Mouse (Mus musculus) lung, embryonic 14.5 days (tissue): ENCODE data around the gene Lrrfip1. TPM values are rescaled to one million over a fixed set of nuclear protein-coding genes. Genes with fewer than 3 reads are reported as not detected.
A peak's percentile ranks its signal among the peaks of the same experiment; 100 is the strongest.

ENCODE experiments used
- ATAC-seq: fragments of 200-750 bp; cut with Nextera tagmentation; 2 replicates; pipeline ENCODE4 v1.8.0; 2017; ENCODE audit warnings: mild to moderate bottlenecking, moderate TSS enrichment, moderate library complexity; ENCODE audit not compliant: insufficient read depth
- DNase-seq: peaks from one replicate; pipeline ENCODE4 v3.0.0-alpha.2; 2015
- H3K27ac ChIP-seq: fragments of 300-500 bp; sonication (generic); 2 replicates; pipeline ENCODE4 v1.5.1; 2014; ENCODE audit warnings: low read depth, mild to moderate bottlenecking, moderate library complexity
- H3K27me3 ChIP-seq: fragments of 300-500 bp; sonication (generic); 2 replicates; pipeline ENCODE4 v1.6.1; 2014; ENCODE audit warnings: low read length, control low read depth; ENCODE audit not compliant: insufficient read depth
- H3K36me3 ChIP-seq: fragments of 300-500 bp; sonication (generic); 2 replicates; pipeline ENCODE4 v1.6.1; 2014; ENCODE audit warnings: control low read depth; ENCODE audit not compliant: insufficient read depth
- H3K4me1 ChIP-seq: fragments of 300-500 bp; sonication (generic); 2 replicates; pipeline ENCODE4 v1.6.1; 2014; ENCODE audit warnings: antibody characterized with exemption, control low read depth; ENCODE audit not compliant: insufficient read depth
- H3K4me2 ChIP-seq: fragments of 300-500 bp; sonication (generic); 2 replicates; pipeline ENCODE4 v1.6.1; 2014; ENCODE audit warnings: mild to moderate bottlenecking
- H3K4me3 ChIP-seq: fragments of 300-500 bp; sonication (generic); 2 replicates; pipeline ENCODE4 v1.5.1; 2014; ENCODE audit warnings: low read depth, low read length
- H3K9ac ChIP-seq: fragments of 300-500 bp; sonication (generic); 2 replicates; pipeline ENCODE4 v1.6.1; 2014
- H3K9me3 ChIP-seq: fragments of 300-500 bp; sonication (generic); 2 replicates; pipeline ENCODE4 v1.6.1; 2016; ENCODE audit warnings: low read depth, low read length, control low read depth
- CTCF ChIP-seq: IDR thresholded peaks from 2 replicates; pipeline ENCODE4 v1.5.1; 2016; ENCODE audit warnings: antibody characterized with exemption, low read depth
- WGBS: fragments of 180-500 bp; shearing (Covaris S2); extraction: QIAGEN DNeasy Blood & Tissue Kit; methylation state at CpG from one replicate; pipeline ENCODE4 v1.1.7; 2014; 5-methylcytosine and 5-hydroxymethylcytosine counted together
- polyA plus RNA-seq: library from polyadenylated mRNA; unstranded; fragments of >200 nt; fragmentation: Nextera tagmentation; extraction: Ambion mirVana; gene quantifications from 2 replicates; pipeline ENCODE4 v1.2.1, GENCODE M21; 2014

The Lrrfip1 gene
- polyA plus RNA-seq, 1 experiment from 2014 or later, result 47.1 TPM

DNA sequence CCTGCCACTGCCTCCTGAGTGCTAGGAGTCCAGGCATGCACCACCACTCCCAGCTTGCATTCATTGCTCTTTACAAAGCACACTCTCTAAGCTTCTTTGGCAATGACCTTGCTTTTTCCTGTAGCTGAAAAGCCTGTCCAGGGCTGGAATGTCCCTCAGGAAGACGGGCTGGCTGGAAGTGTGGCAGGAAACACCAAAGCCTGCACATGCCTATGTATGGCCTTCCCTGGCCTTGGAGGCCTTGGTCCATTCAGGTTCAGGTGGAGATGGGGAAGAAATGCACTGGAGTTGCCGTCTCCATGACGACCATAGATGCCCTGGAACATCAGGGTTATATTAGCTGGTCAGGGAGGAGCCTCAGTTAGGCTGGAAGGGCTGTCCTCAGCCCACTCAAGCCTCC lies 15.3 kb downstream of the Lrrfip1 start:
- Histone ChIP-seq H3K4me3 (no peak overlapping the region), H3K4me1 (peaks cover 8% of the 10 kb centered on the region), H3K4me2 (no peak overlapping the region), H3K9me3 (no peaks in the 10 kb centered on the region), H3K9ac (no peak overlapping the region), H3K27ac (no peak overlapping the region), H3K36me3 (no peaks in the 10 kb centered on the region), H3K27me3 (no peaks in the 10 kb centered on the region)
- no peak for ATAC-seq
- WGBS, result 62% methylated on average over 3 of the region's 3 CpGs
- TF ChIP-seq CTCF, result no peak
- peak; percentile 42 for DNase-seq

- no peak overlapping the region for H3K27ac ChIP-seq
- H3K9me3 ChIP-seq, result no peaks in the 10 kb centered on the region
- ATAC-seq, result no peak
- no peak overlapping the region for H3K4me3 ChIP-seq
- no peaks in the 10 kb centered on the region for H3K27me3 ChIP-seq
- 66% methylated on average over 7 of the region's 7 CpGs for whole genome bisulfite sequencing
- H3K36me3 ChIP-seq, result no peaks in the 10 kb centered on the region
- H3K4me2 ChIP-seq, result no peak overlapping the region
- no peak overlapping the region for H3K9ac ChIP-seq
- TF ChIP-seq CTCF, result no peak
- H3K4me1 ChIP-seq, result peaks cover 3% of the 10 kb centered on the region
- no peak for DNase-seq
Observed at GRCm38 (mm10) chr1:91015571-91015970, 17.0 kb downstream of the Lrrfip1 start.

- ATAC-seq, result 0 out of 2 replicates have a peak, but pooled peaks have one; percentile 21
- peak overlapping the region; percentile 48; the same call in 1 of the 2 replicates for H3K27ac ChIP-seq
- H3K36me3 ChIP-seq, result no peaks in the 10 kb centered on the region
Observed at GRCm38 (mm10) chr1:91017111-91017758, 18.7 kb downstream of the Lrrfip1 start.

GRCm38 (mm10) chr1:91019346-91019745 lies 20.8 kb downstream of the Lrrfip1 start:
- Histone ChIP-seq H3K4me2 (no peak overlapping the region), H3K27me3 (no peaks in the 10 kb centered on the region), H3K4me3 (no peak overlapping the region), H3K9ac (no peak overlapping the region), H3K27ac (no peak overlapping the region), H3K36me3 (no peaks in the 10 kb centered on the region), H3K9me3 (no peaks in the 10 kb centered on the region), H3K4me1 (no peaks in the 10 kb centered on the region)
- no peak for DNase-seq
- ATAC-seq, result no peak
- 51% methylated on average over 2 of the region's 2 CpGs for WGBS
- no peak for TF ChIP-seq CTCF

More at GRCm38 (mm10) chr1:91017111-91017758, 18.7 kb downstream of the Lrrfip1 start:
- H3K27me3 ChIP-seq, result no peaks in the 10 kb centered on the region
- 10% methylated on average over 20 of the region's 20 CpGs for WGBS
- DNase-seq, result peak; percentile 61
- H3K4me1 ChIP-seq, result peaks cover 2% of the 10 kb centered on the region; the same call in 1 of the 2 replicates
- 0 out of 2 replicates have a peak overlapping the region, but pooled peaks have one; percentile 0 for H3K9ac ChIP-seq
- 0 out of 2 replicates have a peak, but pooled peaks have one; percentile 12 for TF ChIP-seq CTCF
- peak overlapping the region; percentile 42 for H3K4me2 ChIP-seq
- no peak overlapping the region for H3K4me3 ChIP-seq
- H3K9me3 ChIP-seq, result no peaks in the 10 kb centered on the region

GRCm38 (mm10) chr1:91021304-91021703 lies 22.8 kb downstream of the Lrrfip1 start:
- Histone ChIP-seq H3K4me2 (no peak overlapping the region), H3K27me3 (no peaks in the 10 kb centered on the region), H3K9ac (no peak overlapping the region), H3K4me1 (no peaks in the 10 kb centered on the region), H3K36me3 (no peaks in the 10 kb centered on the region), H3K4me3 (no peak overlapping the region), H3K9me3 (no peaks in the 10 kb centered on the region), H3K27ac (no peak overlapping the region)
- DNase-seq, result no peak
- no peak for ATAC-seq
- TF ChIP-seq CTCF, result peak; percentile 69
- WGBS, result 56% methylated on average over 3 of the region's 3 CpGs

DNA sequence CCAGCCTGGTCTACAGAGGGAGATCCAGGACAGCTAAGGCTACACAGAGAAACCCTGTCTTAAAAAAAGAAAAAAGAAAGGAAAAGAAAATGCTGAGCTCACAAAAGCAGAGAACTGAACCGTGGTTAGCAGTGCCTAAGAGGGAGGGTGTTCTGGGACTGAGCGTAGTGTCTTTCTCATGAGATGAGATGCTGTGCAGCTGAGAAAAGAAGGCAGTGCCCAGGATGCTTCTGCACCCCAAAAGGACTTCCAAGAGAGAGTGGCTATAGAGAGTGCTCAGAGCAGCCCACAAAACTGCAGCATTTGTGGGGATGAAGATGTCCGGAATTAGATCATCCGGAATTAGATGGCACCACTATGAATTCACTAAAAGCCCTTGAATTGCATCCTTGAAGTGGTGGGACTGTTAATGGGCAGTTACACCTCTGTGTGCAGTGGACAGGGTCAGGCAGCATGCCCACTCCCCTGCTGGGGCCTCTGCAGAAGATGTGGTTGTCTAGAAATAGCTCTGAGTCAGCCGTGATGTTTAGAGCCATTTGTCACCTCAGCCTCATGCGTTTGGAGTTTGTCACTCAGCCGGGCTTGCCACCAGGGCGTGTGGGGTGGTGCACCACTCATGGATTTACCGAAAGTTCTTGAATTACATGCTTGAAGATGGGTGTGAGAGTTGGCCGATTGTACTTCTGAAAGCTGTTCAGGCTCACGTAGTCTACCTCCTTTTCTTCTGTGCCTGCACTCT lies 23.8 kb downstream of the Lrrfip1 start:
- 53% methylated on average over 11 of the region's 11 CpGs for WGBS
- Histone ChIP-seq H3K4me1 (no peaks in the 10 kb centered on the region), H3K36me3 (no peaks in the 10 kb centered on the region), H3K4me2 (no peak overlapping the region), H3K4me3 (no peak overlapping the region), H3K9me3 (peaks cover 4% of the 10 kb centered on the region; the same call in 1 of the 2 replicates), H3K27me3 (no peaks in the 10 kb centered on the region), H3K27ac (peak overlapping the region; percentile 6; the same call in 1 of the 2 replicates), H3K9ac (no peak overlapping the region)
- DNase-seq (no peak), ATAC-seq (0 out of 2 replicates have a peak, but pooled peaks have one; percentile 28)
- no peak for TF ChIP-seq CTCF

DNA sequence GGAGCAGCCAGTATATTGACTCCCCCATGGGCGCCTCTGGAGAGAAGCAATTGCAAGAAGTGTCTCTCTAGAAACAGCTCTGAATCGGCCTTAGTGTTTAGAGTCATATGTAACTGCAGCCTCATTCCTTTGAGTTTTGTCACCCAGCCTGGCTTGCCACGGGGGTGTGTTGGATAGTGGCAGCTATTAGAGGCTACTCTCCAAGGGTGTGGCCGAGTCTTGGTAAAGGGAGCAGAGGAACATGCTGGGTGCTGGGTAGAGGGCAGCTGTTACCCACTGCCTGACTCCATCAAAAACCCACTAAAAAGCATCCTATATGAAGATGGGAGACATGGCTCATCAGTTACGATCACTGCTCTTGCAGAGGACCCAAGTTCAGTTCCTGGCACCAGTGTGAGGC lies 24.7 kb downstream of the Lrrfip1 start:
- TF ChIP-seq CTCF, result no peak

More for the DNA sequence above, 24.7 kb downstream of the Lrrfip1 start:
- H3K4me1 ChIP-seq, result no peaks in the 10 kb centered on the region
- no peaks in the 10 kb centered on the region for H3K27me3 ChIP-seq
- H3K9me3 ChIP-seq, result peaks cover 4% of the 10 kb centered on the region; the same call in 1 of the 2 replicates
- DNase-seq (no peak), ATAC-seq (no peak)
- no peak overlapping the region for H3K4me2 ChIP-seq
- no peak overlapping the region for H3K9ac ChIP-seq
- no peak overlapping the region for H3K4me3 ChIP-seq
- peak overlapping the region; percentile 5; the same call in 1 of the 2 replicates for H3K27ac ChIP-seq
- 67% methylated on average over 5 of the region's 5 CpGs for WGBS
- no peaks in the 10 kb centered on the region for H3K36me3 ChIP-seq
